Mouse (Mus musculus) embryonic fibroblast, embryonic 13.5 days (primary cell): ENCODE results near the gene Dnajb11. TPM values are rescaled to one million over a fixed set of nuclear protein-coding genes. Genes with fewer than 3 reads are reported as not detected.

ENCODE experiments used
- H3K27ac ChIP-seq: 2 replicates; pipeline ENCODE4 v1.5.1; 2012; ENCODE audit warnings: low read length, control low read depth, inconsistent platforms; ENCODE audit not compliant: insufficient read depth
- H3K4me1 ChIP-seq: 2 replicates; pipeline ENCODE4 v1.6.1; 2011; ENCODE audit warnings: low read length; ENCODE audit not compliant: control insufficient read depth, insufficient read depth
- H3K4me3 ChIP-seq: 2 replicates; pipeline ENCODE4 v1.5.1; 2011; ENCODE audit warnings: mild to moderate bottlenecking, control low read depth, low read length; ENCODE audit not compliant: insufficient read depth
- CTCF ChIP-seq: IDR thresholded peaks from 2 replicates; pipeline ENCODE4 v1.5.1; 2011; ENCODE audit warnings: mild to moderate bottlenecking, control low read depth, low read length, moderate library complexity, borderline replicate concordance; ENCODE audit not compliant: insufficient read depth
- POLR2A ChIP-seq: IDR thresholded peaks from 2 replicates; pipeline ENCODE4 v1.6.1; 2011; ENCODE audit warnings: low read depth, mild to moderate bottlenecking, control low read depth, low read length, moderate library complexity
- polyA plus RNA-seq: library from polyadenylated mRNA; stranded (reverse); fragments of >200 nt; gene quantifications from 2 replicates; pipeline ENCODE4 v1.2.4, GENCODE M21; 2011; ENCODE audit warnings: low read depth; ENCODE audit not compliant: missing spikeins, insufficient read length

Gene Dnajb11
- polyA plus RNA-seq, 1 experiment: 101 TPM

DNA sequence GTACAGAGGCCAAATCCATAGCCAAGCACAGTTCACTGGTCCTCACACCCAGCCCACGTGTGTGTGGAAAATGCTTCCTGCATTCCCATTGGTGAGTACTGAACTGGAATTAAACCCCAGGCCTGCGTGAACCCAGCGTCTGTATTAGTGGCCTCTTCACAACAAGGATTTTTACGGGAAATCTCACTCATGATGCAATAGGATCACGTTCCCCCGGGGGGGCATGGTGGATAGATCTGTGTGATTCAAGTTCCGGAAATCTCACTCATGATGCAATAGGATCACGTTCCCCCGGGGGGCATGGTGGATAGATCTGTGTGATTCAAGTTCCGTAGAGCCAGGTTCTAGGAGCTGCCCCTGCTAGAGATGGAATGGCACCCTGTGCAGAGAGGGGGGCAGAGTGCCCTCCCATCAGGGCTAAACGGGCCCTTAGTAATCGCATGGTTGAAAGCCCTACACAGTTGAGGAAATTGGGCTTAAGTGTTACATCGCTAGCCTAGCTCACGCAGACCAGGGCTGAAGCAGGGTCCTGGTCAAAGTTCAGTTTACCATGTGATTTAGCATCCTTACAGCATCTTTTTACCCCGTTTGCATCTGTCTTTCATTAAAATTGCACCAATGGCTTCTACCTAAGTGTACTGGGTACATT lies 61.1 kb downstream of the Dnajb11 start:
- Histone ChIP-seq H3K27ac (no peak overlapping the region), H3K4me3 (no peak overlapping the region), H3K4me1 (no peaks in the 10 kb centered on the region; the same call in 1 of the 2 replicates)
- no peak for TF ChIP-seq POLR2A
- no peak for TF ChIP-seq CTCF

DNA sequence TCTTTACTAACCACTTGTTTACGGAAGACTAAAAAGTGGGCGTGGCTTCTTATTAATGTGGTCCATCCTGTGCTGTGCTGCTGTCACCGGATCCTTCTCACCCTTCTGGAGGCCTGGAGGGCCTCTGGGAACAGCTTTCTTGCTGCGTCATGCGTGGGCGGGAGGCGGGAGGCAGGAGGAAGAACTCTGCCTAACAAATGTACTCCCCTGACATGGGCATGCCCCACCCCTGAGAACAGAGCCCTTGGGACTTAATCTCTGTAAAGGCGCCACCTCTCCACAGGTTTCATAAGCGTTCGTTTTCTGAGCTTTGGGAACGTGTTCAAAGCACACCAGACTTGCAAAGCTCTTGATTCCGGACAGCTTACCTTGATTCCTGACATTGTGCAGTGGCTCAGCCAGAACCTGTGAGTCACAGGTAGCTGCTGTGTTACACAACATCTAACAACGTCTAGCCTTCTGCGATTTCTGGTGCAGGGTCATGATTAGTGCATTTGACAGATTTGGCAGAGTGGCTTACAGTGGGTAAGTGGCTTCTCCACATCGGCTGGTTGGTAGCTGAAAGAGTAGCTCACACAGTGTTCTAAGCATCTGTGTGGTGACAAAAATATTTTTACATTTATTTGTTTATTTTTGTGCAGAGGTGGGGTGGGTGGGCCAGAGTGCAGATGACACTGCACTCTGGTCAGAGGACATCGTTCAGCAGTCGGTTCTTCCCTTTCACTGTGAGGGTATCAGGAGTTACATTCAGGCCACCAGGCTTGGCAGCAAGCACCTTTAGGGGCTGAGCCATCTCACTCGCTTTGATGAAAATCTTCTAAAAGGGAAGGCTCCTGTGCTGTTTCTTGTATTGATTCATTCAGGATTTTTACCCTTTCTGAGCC lies 62.6 kb downstream of the Dnajb11 start:
- Histone ChIP-seq H3K4me1 (no peaks in the 10 kb centered on the region; the same call in 1 of the 2 replicates), H3K27ac (no peak overlapping the region), H3K4me3 (no peak overlapping the region)
- TF ChIP-seq CTCF (no peak), POLR2A (no peak)

- no peak overlapping the region for H3K4me3 ChIP-seq
- no peaks in the 10 kb centered on the region; the same call in 1 of the 2 replicates for H3K4me1 ChIP-seq
- TF ChIP-seq POLR2A (no peak), CTCF (no peak)
- no peak overlapping the region for H3K27ac ChIP-seq
Measured at GRCm38 (mm10) chr16:22921761-22922160, 64.1 kb downstream of the Dnajb11 start.

DNA sequence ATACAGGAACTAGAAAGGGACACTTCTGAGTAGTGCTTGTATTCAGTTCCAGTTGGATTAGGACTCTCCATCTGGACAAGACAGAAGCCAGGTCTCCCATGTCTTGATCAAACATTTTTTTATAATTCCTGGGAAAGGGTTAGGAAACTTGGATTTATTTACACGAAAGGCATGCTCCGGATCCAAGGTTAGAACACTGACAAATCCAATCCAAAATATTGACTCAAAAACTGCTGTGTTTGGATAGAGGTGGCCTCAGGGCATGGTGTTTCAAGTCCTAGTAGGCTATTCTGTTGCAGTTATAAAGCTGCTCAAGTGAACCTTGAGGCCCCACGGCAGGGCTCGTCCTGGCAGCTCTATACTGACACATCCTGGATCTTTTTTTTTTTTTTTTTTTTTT lies 64.8 kb downstream of the Dnajb11 start:
- H3K27ac ChIP-seq: no peak overlapping the region
- H3K4me1 ChIP-seq: no peaks in the 10 kb centered on the region; the same call in 1 of the 2 replicates
- TF ChIP-seq CTCF (no peak), POLR2A (no peak)
- no peak overlapping the region for H3K4me3 ChIP-seq

Other genes starting within 250 kb of the Dnajb11 start
- 0.32 and 0.58 TPM in 2 replicates for gene Dgkg, start 200.6 kb upstream of the Dnajb11 start, polyA plus RNA-seq
- not detected in 2 replicates for gene Crygs, start 46.3 kb upstream of the Dnajb11 start, polyA plus RNA-seq
- gene Tbccd1, start 176 bp upstream of the Dnajb11 start, polyA plus RNA-seq: 14.8 and 15.9 TPM in 2 replicates
- not detected in 2 replicates for gene Ahsg, start 33.4 kb downstream of the Dnajb11 start, polyA plus RNA-seq
- 0.65 and 0.94 TPM in 2 replicates for gene Fetub, start 60.5 kb downstream of the Dnajb11 start, polyA plus RNA-seq
- gene Hrg, start 93.2 kb downstream of the Dnajb11 start, polyA plus RNA-seq: not detected in 2 replicates
- gene Kng2, start 171.6 kb downstream of the Dnajb11 start, polyA plus RNA-seq: 2.4 and 2.9 TPM in 2 replicates
- gene Kng1, start 200.0 kb downstream of the Dnajb11 start, polyA plus RNA-seq: 1.4 and 1.5 TPM in 2 replicates
- 552 and 554 TPM in 2 replicates for gene Eif4a2, start 249.6 kb downstream of the Dnajb11 start, polyA plus RNA-seq